Mouse (Mus musculus) myocyte (in vitro differentiated cells): ENCODE results near the gene Arntl2. TPM values are rescaled to one million over a fixed set of nuclear protein-coding genes. Genes with fewer than 3 reads are reported as not detected.

Source experiments
- H3K27me3 ChIP-seq: one replicate; pipeline ENCODE4 v1.6.1; 2011; ENCODE audit not compliant: control insufficient read depth, insufficient read depth, insufficient read length
- H3K36me3 ChIP-seq: one replicate; pipeline ENCODE4 v1.6.1; 2011; ENCODE audit not compliant: control insufficient read depth, insufficient read depth
- H3K4me2 ChIP-seq: one replicate; pipeline ENCODE4 v1.6.1; 2011; ENCODE audit warnings: low read depth, control low read depth
- H3K4me3 ChIP-seq: one replicate; pipeline ENCODE4 v1.5.1; 2011; ENCODE audit warnings: mild to moderate bottlenecking, control low read depth, moderate library complexity
- H3K79me2 ChIP-seq: one replicate; pipeline ENCODE4 v1.6.1; 2011; ENCODE audit not compliant: control insufficient read depth, insufficient read depth
- H3ac ChIP-seq: one replicate; pipeline ENCODE4 v1.6.1; 2011; ENCODE audit not compliant: control insufficient read depth, insufficient read length
- CEBPB ChIP-seq: IDR thresholded peaks from 2 replicates; pipeline ENCODE4 v1.6.1; 2011; ENCODE audit warnings: mild to moderate bottlenecking, moderate library complexity; ENCODE audit not compliant: poor library complexity, insufficient read depth, severe bottlenecking
- E2F4 ChIP-seq: IDR thresholded peaks from one replicate; pipeline ENCODE4 v1.6.1; 2011; ENCODE audit warnings: mild to moderate bottlenecking, control low read depth, moderate library complexity; ENCODE audit not compliant: insufficient read depth
- MAX ChIP-seq: IDR thresholded peaks from one replicate; pipeline ENCODE4 v1.6.1; 2011; ENCODE audit warnings: low read depth, mild to moderate bottlenecking, control low read depth
- MYOD1 ChIP-seq, 3 experiments: IDR thresholded peaks; one replicate each; pipeline ENCODE4 v1.6.1; 2011; ENCODE audit warnings: control low read depth in 2 of 3, low read depth in 2 of 3, mild to moderate bottlenecking in 2 of 3, moderate library complexity in 1 of 3; ENCODE audit not compliant: insufficient read length in 2 of 3, control insufficient read depth in 1 of 3
- MYOG ChIP-seq, 3 experiments: IDR thresholded peaks; one replicate each; pipeline ENCODE4 v1.6.1; 2011; ENCODE audit warnings: control low read depth in 2 of 3, low read depth in 2 of 3, mild to moderate bottlenecking in 2 of 3; ENCODE audit not compliant: insufficient read length in 2 of 3, control insufficient read depth in 1 of 3, insufficient read depth in 1 of 3
- POLR2A ChIP-seq: IDR thresholded peaks from one replicate; pipeline ENCODE4 v1.6.1; 2011; ENCODE audit warnings: low read depth, mild to moderate bottlenecking, control low read depth, moderate library complexity; ENCODE audit not compliant: insufficient read length
- POLR2AphosphoS2 ChIP-seq: IDR thresholded peaks from one replicate; pipeline ENCODE4 v1.6.1; 2011; ENCODE audit warnings: low read depth, control low read depth; ENCODE audit not compliant: insufficient read length
- REST ChIP-seq: IDR thresholded peaks from one replicate; pipeline ENCODE4 v1.6.1; 2011; ENCODE audit warnings: mild to moderate bottlenecking, control low read depth, moderate library complexity; ENCODE audit not compliant: insufficient read depth, insufficient read length
- SRF ChIP-seq: IDR thresholded peaks from one replicate; pipeline ENCODE4 v1.6.1; 2011; ENCODE audit warnings: low read depth; ENCODE audit not compliant: control insufficient read depth, insufficient read length
- TCF12 ChIP-seq: IDR thresholded peaks from one replicate; pipeline ENCODE4 v1.6.1; 2011; ENCODE audit warnings: mild to moderate bottlenecking, control low read depth; ENCODE audit not compliant: poor library complexity, insufficient read depth, severe bottlenecking
- TCF3 ChIP-seq: IDR thresholded peaks from one replicate; pipeline ENCODE4 v1.6.1; 2011; ENCODE audit warnings: low read depth, control low read depth; ENCODE audit not compliant: insufficient read length
- USF1 ChIP-seq: IDR thresholded peaks from one replicate; pipeline ENCODE4 v1.6.1; 2011; ENCODE audit warnings: low read depth, mild to moderate bottlenecking, control low read depth, moderate library complexity
- polyA plus RNA-seq: library from polyadenylated mRNA; unstranded; fragments of >200 nt; fragmentation: generic; extraction: Trizol; gene quantifications from one replicate; pipeline ENCODE4 v1.2.1, GENCODE M21; 2012; ENCODE audit warnings: missing spikeins

The Arntl2 gene
- polyA plus RNA-seq, 1 experiment = 0.52 TPM

DNA sequence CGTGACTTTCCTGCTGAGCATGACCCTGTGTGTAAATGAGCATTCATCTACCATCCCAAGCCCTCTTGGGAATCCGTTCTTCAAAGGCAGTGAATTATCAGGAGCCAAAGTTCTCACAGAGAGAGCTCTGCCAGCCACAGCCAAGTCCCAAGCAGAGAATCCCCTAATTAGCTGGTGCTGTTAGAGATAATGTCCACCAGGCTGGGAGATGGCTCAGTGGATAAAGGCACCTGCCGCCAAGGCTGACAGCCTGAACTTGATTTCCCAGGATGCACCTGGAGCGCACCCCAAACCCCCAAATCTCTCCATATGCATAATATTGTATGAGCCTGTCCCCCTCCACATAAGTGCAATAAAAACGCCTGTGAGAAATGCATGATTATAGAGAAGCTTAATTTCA is 49.5 kb downstream of the Arntl2 start:
- no peak overlapping the region for H3K4me2 ChIP-seq
- H3K79me2 ChIP-seq = no peaks in the 10 kb centered on the region
- H3K36me3 ChIP-seq = no peaks in the 10 kb centered on the region
- H3K4me3 ChIP-seq = no peak overlapping the region
- H3ac ChIP-seq = no peak overlapping the region
- no peak for TF ChIP-seq TCF3
- no peak for TF ChIP-seq MAX
- TF ChIP-seq MYOD1 (IDR thresholded peaks at IDR 0.05; ENCODE audit: control insufficient read depth in 1 of 3, insufficient read length in 2 of 3, low read depth in 2 of 3) = no peak
- no peak for TF ChIP-seq REST
- TF ChIP-seq MYOG (IDR thresholded peaks at IDR 0.05; ENCODE audit: control insufficient read depth in 1 of 3, insufficient read depth in 1 of 3, insufficient read length in 2 of 3, low read depth in 2 of 3) = no peak
- no peak for TF ChIP-seq POLR2A
- TF ChIP-seq POLR2AphosphoS2 = no peak
- TF ChIP-seq USF1 = no peak
- TF ChIP-seq E2F4 = no peak
- no peak for TF ChIP-seq SRF
- TF ChIP-seq TCF12 = no peak
- TF ChIP-seq CEBPB = no peak
- H3K27me3 ChIP-seq = no peaks in the 10 kb centered on the region

DNA sequence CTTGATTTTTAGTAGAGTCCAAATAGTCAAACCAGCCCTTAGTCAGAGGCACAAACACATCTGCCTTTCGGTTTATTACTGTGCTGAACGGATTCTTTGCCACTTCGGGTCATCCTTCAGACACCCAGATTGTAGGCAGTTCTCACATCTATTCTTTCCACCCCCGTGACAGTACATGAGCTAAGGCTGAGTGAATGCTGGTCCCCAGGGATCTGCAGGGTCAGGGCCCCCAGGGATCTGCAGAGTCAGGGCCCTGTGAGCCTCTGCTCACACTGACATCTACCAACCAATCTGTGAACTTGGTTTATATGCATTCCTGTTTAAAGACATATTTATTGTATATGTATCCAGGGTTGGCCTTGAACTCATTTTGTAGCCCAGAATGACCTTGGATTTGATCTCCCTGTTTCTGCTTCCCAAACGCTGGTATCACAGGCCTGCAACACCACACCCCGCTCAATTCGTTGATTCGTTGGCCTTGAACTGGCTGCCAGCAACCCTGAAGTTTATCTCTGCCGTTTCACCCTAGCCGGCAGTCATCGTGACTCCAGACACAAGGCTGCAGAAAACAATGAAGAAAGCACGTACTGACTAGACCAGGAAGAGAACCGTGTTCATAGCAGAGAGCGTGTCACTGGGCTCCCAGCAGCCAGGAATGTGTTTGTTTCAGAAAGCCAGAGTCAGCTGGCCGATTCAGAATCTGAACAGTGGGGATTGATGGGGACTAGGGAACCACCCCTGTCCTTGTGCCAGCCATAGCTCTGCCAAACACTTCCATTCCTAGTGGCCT is 50.3 kb downstream of the Arntl2 start:
- Histone ChIP-seq H3K4me2 (no peak overlapping the region), H3K4me3 (no peak overlapping the region), H3K79me2 (no peaks in the 10 kb centered on the region), H3K27me3 (no peaks in the 10 kb centered on the region), H3ac (no peak overlapping the region), H3K36me3 (no peaks in the 10 kb centered on the region)
- TF ChIP-seq USF1 (no peak), TCF12 (no peak), MAX (no peak), E2F4 (no peak), POLR2AphosphoS2 (no peak), TCF3 (no peak), MYOG (IDR thresholded peaks at IDR 0.05; ENCODE audit: control insufficient read depth in 1 of 3, insufficient read depth in 1 of 3, insufficient read length in 2 of 3, low read depth in 2 of 3) (no peak)

- Histone ChIP-seq H3K27me3 (no peaks in the 10 kb centered on the region), H3K4me3 (no peak overlapping the region), H3K36me3 (no peaks in the 10 kb centered on the region), H3K4me2 (no peak overlapping the region), H3K79me2 (no peaks in the 10 kb centered on the region), H3ac (no peak overlapping the region)
- TF ChIP-seq MAX (no peak), POLR2A (no peak), TCF3 (no peak), MYOD1 (IDR thresholded peaks at IDR 0.05; ENCODE audit: control insufficient read depth in 1 of 3, insufficient read length in 2 of 3, low read depth in 2 of 3) (no peak), CEBPB (no peak), TCF12 (no peak), E2F4 (no peak), SRF (no peak), MYOG (IDR thresholded peaks at IDR 0.05; ENCODE audit: control insufficient read depth in 1 of 3, insufficient read depth in 1 of 3, insufficient read length in 2 of 3, low read depth in 2 of 3) (no peak), POLR2AphosphoS2 (no peak), REST (no peak), USF1 (no peak)
Measured at GRCm38 (mm10) chr6:146847402-146847801, 51.5 kb downstream of the Arntl2 start.

DNA sequence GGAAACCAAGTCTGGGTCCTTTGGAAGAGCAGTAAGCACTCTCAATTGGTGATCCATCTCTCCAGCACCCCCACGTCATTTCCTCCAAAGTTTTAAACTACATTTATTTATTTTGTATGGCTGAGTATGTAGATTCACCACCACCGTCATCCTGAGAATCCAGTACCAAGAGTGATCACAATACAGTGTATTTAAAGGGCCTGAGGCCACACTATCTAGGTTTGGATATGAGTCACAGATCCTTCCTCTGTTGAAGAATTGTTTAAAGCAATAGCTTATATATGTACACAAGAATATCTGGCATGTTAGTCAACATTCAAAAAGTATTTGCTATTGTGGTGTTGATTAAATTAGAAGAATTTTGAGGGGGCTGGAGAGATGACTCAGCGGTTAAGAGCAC is 52.4 kb downstream of the Arntl2 start:
- no peak overlapping the region for H3K4me2 ChIP-seq
- no peaks in the 10 kb centered on the region for H3K27me3 ChIP-seq
- H3K36me3 ChIP-seq = no peaks in the 10 kb centered on the region
- H3K4me3 ChIP-seq = no peak overlapping the region
- no peaks in the 10 kb centered on the region for H3K79me2 ChIP-seq
- H3ac ChIP-seq = no peak overlapping the region
- TF ChIP-seq MYOG (IDR thresholded peaks at IDR 0.05; ENCODE audit: control insufficient read depth in 1 of 3, insufficient read depth in 1 of 3, insufficient read length in 2 of 3, low read depth in 2 of 3) (no peak), CEBPB (no peak), TCF3 (no peak), SRF (no peak), USF1 (no peak), TCF12 (no peak), REST (no peak), MYOD1 (IDR thresholded peaks at IDR 0.05; ENCODE audit: control insufficient read depth in 1 of 3, insufficient read length in 2 of 3, low read depth in 2 of 3) (no peak), E2F4 (no peak), MAX (no peak), POLR2A (no peak), POLR2AphosphoS2 (no peak)
